ENCODE assay signal across 8 mouse cellular contexts in genomic region chr2:146220591-146221075, GRCm38 (mm10). TPM values are rescaled to one million over a fixed set of nuclear protein-coding genes. Genes with fewer than 3 reads are reported as not detected.
A peak's percentile ranks its signal among the peaks of the same experiment; 100 is the strongest.
DNase-seq lines count a peak whose midpoint lies in the region; ATAC-seq lines count a peak whose summit lies in the region.

No protein-coding gene starts in this region.

- no peak for ATAC-seq in heart, embryonic 12.5 days (ENCODE audit: insufficient number of reproducible peaks, low FRiP score)
- ATAC-seq in forebrain, embryonic 15.5 days (replicated peaks), result 0 out of 2 replicates have a peak, but pooled peaks have one; percentile 1

- under 1% methylated on average over 24 of the region's 24 CpGs for WGBS in heart, embryonic 12.5 days
- 1% methylated on average over 24 of the region's 24 CpGs for WGBS in forebrain, embryonic 15.5 days

- H3K9me3 ChIP-seq in heart, embryonic 12.5 days (replicated peaks), result no peaks in the 10 kb centered on the region
- H3K9me3 ChIP-seq in forebrain, embryonic 15.5 days, result no peaks in the 10 kb centered on the region

- intact Hi-C loops in heart, postnatal 10 days (cut with DNase I), result loop anchor here (10.0 kb wide), 1 partner anchor 864 kb away; the partner anchor contains the start of gene Nkx2-4

- peaks cover 83% of the 10 kb centered on the region for H3K27me3 ChIP-seq in heart, embryonic 12.5 days (replicated peaks)
- no peaks in the 10 kb centered on the region for H3K27me3 ChIP-seq in forebrain, embryonic 15.5 days

- no peak overlapping the region for H3K9ac ChIP-seq in heart, embryonic 12.5 days
- H3K9ac ChIP-seq in forebrain, embryonic 15.5 days (replicated peaks), result peak overlapping the region; percentile 81

- peak overlapping the region; percentile 56 for H3K4me3 ChIP-seq in heart, embryonic 12.5 days
- peak overlapping the region; percentile 97 for H3K4me3 ChIP-seq in forebrain, embryonic 15.5 days

- no peak for DNase-seq in heart, postnatal 10 days
- peak; percentile 57 for DNase-seq in brain, adult 2 months (ENCODE audit: low read depth, low spot score)
- DNase-seq in mesoderm, embryonic 11.5 days (ENCODE audit: low read depth, low spot score), result peak; percentile 70
- peak; percentile 14 for DNase-seq in yolk sac, embryonic 10.5 days (ENCODE audit: low spot score)
- no peak for DNase-seq in urinary bladder, postnatal 14 days (ENCODE audit: low spot score)
- DNase-seq in c-Kit-positive CD71-positive TER-119-positive erythroid progenitor cells, embryonic 14.5 days (ENCODE audit: low spot score), result no peak

- H3K4me1 ChIP-seq in heart, embryonic 12.5 days (replicated peaks), result peaks cover 46% of the 10 kb centered on the region
- peaks cover 63% of the 10 kb centered on the region for H3K4me1 ChIP-seq in forebrain, embryonic 15.5 days

- no peak overlapping the region for H3K27ac ChIP-seq in heart, embryonic 12.5 days (ENCODE audit: poor library complexity, severe bottlenecking)
- H3K27ac ChIP-seq in forebrain, embryonic 15.5 days (replicated peaks), result peak overlapping the region; percentile 99

- H3K4me2 ChIP-seq in heart, embryonic 12.5 days, result peak overlapping the region; percentile 97
- peak overlapping the region; percentile 89 for H3K4me2 ChIP-seq in forebrain, embryonic 15.5 days (replicated peaks)

- no peaks in the 10 kb centered on the region for H3K36me3 ChIP-seq in heart, embryonic 12.5 days
- H3K36me3 ChIP-seq in forebrain, embryonic 15.5 days, result no peaks in the 10 kb centered on the region

RNA-seq across cellular contexts. Expression of gene Insm1, which starts 1.1 kb away (rescaled TPM):
- not detected in 2 replicates for polyA plus RNA-seq in heart, embryonic 12.5 days (2016; fragmentation: Nextera tagmentation; extraction: Ambion mirVana)
- total RNA-seq in heart, postnatal 10 days (2021), result not detected
- polyA plus RNA-seq in forebrain, embryonic 15.5 days (2015; fragmentation: Nextera tagmentation; extraction: Ambion mirVana), result 13.5 and 15.6 TPM in 2 replicates

Comparison
In these comparisons a context has a peak if more than half of its experiments do, and no peak if none do; other contexts are left out.
1. DNase-seq: peak in brain, adult 2 months (single experiment), mesoderm, embryonic 11.5 days (single experiment) and yolk sac, embryonic 10.5 days (single experiment); none in heart, postnatal 10 days (0 of 2), urinary bladder, postnatal 14 days (single experiment) and c-Kit-positive CD71-positive TER-119-positive erythroid progenitor cells, embryonic 14.5 days (single experiment).
2. RNA of gene Insm1, which starts 1.1 kb away (polyA plus RNA-seq): 13.5 to 15.6 TPM in forebrain, embryonic 15.5 days; not detected in heart, embryonic 12.5 days; every median in the first group is over 10 times any median in the second.